Mouse (Mus musculus): ENCODE results near the gene Prune1. TPM values are rescaled to one million over a fixed set of nuclear protein-coding genes. Genes with fewer than 3 reads are reported as not detected.
A peak's percentile ranks its signal among the peaks of the same experiment; 100 is the strongest.

Prune1 gene
- polyA plus RNA-seq, 1 experiment = 22.2 TPM

DNA sequence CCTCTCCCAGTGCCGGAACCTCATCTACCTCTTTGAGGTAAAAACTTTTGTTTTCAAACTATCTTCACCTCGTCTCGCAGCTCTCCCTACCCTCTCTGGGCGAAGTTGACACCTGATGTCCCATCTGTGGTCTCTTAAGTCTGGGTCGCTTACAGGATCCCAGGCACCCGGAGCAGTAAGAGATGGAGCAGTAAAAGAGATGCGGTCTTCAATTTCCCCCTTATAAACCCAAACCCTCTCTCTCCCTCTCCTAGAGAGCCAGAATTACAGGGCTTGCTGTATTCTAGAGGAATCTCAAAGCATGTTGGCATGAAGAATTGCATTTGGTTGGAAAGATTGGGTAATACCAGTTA lies 1.7 kb upstream of the Prune1 start:
- Histone ChIP-seq H3K27ac (ENCODE audit: insufficient read depth, low read length) (peak overlapping the region; percentile 97), H3K4me3 (ENCODE audit: insufficient read depth, low read length) (peak overlapping the region; percentile 75)

DNA sequence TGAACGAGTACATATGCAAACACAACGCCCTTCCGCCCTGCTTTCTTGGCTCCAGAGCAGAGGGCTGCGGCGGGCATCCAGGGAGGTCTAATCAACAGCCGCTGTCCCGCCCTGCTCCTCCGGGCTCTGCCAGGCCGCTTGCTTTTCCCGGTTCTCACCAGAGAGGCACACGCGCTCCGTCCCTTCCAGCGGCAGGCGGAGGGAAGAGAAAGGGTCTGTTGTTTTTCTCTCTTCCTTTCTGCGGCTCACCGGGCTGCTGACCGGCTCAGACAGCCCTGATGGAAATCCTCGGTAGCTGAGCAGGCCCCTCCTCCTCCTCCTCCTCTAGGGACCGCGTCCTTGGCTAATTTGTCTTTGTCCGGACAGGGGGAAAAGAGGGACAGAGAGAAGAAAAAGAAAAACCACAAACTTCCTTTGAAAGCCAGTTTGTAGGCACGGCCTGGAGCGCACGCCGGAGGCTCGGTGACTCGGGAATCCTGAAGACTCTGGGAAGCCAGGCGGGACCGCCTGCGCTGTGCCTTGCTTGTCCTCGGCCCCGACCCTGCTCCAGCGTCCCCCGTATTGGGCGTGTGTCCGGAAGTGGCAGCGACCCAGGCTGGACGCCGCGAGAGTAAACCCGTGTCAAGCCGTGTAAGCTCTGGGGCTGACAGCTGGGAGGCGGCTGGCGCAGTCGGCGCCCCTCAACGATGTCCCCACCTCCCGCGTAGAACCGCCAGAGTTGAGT lies 1.2 kb upstream of the Prune1 start:
- Histone ChIP-seq H3K4me1 (ENCODE audit: control insufficient read depth, insufficient read depth, low read length) (no peaks in the 10 kb centered on the region), H3K27ac (ENCODE audit: insufficient read depth, low read length) (peak overlapping the region; percentile 97), H3K4me3 (ENCODE audit: insufficient read depth, low read length) (peak overlapping the region; percentile 75)
- peak; percentile 74 for TF ChIP-seq POLR2A (IDR thresholded peaks at IDR 0.05; ENCODE audit: low read depth, low read length)
- peak; percentile 11; the same call in 1 of the 2 replicates for TF ChIP-seq CTCF (IDR thresholded peaks at IDR 0.05; ENCODE audit: borderline replicate concordance, insufficient read depth, low read length)

More for the DNA sequence above, 1.7 kb upstream of the Prune1 start:
- H3K4me1 ChIP-seq (ENCODE audit: control insufficient read depth, insufficient read depth, low read length) = no peaks in the 10 kb centered on the region
- TF ChIP-seq CTCF (IDR thresholded peaks at IDR 0.05; ENCODE audit: borderline replicate concordance, insufficient read depth, low read length) = no peak
- TF ChIP-seq POLR2A (IDR thresholded peaks at IDR 0.05; ENCODE audit: low read depth, low read length) = no peak

DNA sequence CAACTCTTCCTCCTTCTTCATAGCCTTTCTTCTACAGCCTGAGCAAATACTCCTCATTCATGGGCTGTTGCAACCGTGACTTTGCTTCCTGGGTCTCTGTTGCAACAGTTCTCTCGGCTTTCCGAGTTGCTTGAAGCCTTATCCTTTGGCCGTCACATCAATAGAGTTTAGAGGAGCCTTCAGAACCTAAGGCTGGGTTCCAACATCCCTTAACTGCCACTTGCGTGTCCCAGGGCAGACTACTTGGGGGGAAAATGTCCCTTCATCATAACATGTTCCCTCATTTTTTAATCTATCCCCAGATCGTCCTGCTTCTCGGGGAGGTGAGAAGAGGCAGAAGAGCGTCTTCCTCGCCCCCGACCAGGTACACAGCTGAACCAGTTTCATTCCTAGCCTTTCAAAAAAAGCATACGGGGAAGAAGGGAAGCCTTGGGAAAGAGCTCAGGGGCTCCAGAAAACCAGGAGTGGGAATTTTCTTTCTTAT lies 547 bp upstream of the Prune1 start:
- peak overlapping the region; percentile 75 for H3K4me3 ChIP-seq (ENCODE audit: insufficient read depth, low read length)
- TF ChIP-seq CTCF (IDR thresholded peaks at IDR 0.05; ENCODE audit: borderline replicate concordance, insufficient read depth, low read length) (no peak), POLR2A (IDR thresholded peaks at IDR 0.05; ENCODE audit: low read depth, low read length) (no peak)
- no peaks in the 10 kb centered on the region; the same call in 1 of the 2 replicates for H3K4me1 ChIP-seq (ENCODE audit: control insufficient read depth, insufficient read depth, low read length)
- peak overlapping the region; percentile 97 for H3K27ac ChIP-seq (ENCODE audit: insufficient read depth, low read length)

DNA sequence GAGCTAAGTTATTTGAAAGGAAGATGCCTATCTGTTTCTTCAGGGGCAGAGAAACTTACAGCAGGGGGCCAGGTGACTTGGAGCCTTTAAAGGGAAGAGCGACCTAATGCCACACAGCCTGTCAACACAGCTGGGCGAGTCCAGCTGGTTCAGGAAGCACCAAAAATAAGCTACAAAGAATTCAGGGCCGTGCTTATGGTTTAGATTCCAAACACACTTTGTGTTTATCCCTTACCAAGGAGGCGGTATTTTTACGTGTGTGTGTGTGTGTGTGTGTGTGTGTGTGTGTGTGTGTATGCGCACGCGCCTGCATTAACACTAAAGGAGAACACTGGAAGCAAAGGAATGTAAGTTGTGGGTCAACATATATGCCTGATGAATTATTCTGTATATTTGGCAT lies 1.1 kb downstream of the Prune1 start:
- peak overlapping the region; percentile 96 for H3K4me3 ChIP-seq (ENCODE audit: insufficient read depth, low read length)
- H3K4me1 ChIP-seq (ENCODE audit: control insufficient read depth, insufficient read depth, low read length) = no peaks in the 10 kb centered on the region; the same call in 1 of the 2 replicates
- TF ChIP-seq CTCF (IDR thresholded peaks at IDR 0.05; ENCODE audit: borderline replicate concordance, insufficient read depth, low read length) (no peak), POLR2A (IDR thresholded peaks at IDR 0.05; ENCODE audit: low read depth, low read length) (0 out of 2 replicates have a peak, but pooled peaks have one; percentile 20)
- H3K27ac ChIP-seq (ENCODE audit: insufficient read depth, low read length) = peak overlapping the region; percentile 49

DNA sequence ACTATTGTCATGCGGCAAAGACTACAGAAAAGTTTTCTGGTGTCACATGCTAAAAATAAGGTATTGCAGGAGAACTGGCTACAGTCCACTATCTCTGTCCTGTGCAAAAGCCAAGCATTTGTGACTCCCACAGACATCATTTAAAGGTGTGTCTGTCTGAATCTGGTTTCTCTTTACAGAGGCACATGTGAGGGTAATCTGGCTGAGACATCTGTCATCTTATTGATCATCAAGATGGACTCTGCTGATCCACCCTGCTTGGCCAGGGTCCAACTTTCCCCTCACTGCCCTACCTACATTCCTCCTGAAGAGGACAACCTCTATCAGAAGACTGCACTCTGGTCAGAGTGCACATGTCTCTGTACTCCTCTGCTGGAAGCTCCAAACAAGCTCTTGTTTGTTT lies 4.7 kb downstream of the Prune1 start:
- no peak for TF ChIP-seq POLR2A (IDR thresholded peaks at IDR 0.05; ENCODE audit: low read depth, low read length)
- no peak for TF ChIP-seq CTCF (IDR thresholded peaks at IDR 0.05; ENCODE audit: borderline replicate concordance, insufficient read depth, low read length)
- no peak overlapping the region for H3K27ac ChIP-seq (ENCODE audit: insufficient read depth, low read length)
- no peak overlapping the region for H3K4me3 ChIP-seq (ENCODE audit: insufficient read depth, low read length)
- H3K4me1 ChIP-seq (ENCODE audit: control insufficient read depth, insufficient read depth, low read length) = no peaks in the 10 kb centered on the region; the same call in 1 of the 2 replicates

DNA sequence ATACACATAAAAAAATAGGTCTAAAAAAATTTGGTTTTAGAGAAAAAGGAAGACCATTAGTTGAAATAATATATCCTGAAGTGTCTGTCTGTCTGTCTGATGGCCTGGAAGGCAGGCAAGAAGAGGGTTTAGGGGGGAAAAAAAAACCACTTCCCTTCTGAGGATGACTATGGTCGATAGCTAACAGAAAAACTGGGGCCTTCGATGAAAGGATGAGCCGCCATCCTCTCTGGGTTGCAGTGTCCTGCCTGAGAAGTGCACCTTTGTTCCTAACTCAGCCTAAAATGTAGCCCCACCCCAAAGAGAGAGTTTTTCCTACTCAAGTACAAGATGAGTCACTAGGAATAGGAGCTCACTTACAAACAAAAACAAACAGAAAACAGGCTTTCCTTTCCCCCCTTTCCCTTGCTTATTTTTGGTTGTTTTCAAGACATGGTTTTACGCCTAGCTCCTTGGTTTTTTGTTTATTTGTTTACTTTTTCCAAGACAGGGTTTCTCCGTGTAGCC lies 5.4 kb downstream of the Prune1 start:
- H3K4me3 ChIP-seq (ENCODE audit: insufficient read depth, low read length) = no peak overlapping the region
- H3K27ac ChIP-seq (ENCODE audit: insufficient read depth, low read length) = no peak overlapping the region
- TF ChIP-seq CTCF (IDR thresholded peaks at IDR 0.05; ENCODE audit: borderline replicate concordance, insufficient read depth, low read length) (no peak), POLR2A (IDR thresholded peaks at IDR 0.05; ENCODE audit: low read depth, low read length) (no peak)
- no peaks in the 10 kb centered on the region; the same call in 1 of the 2 replicates for H3K4me1 ChIP-seq (ENCODE audit: control insufficient read depth, insufficient read depth, low read length)

DNA sequence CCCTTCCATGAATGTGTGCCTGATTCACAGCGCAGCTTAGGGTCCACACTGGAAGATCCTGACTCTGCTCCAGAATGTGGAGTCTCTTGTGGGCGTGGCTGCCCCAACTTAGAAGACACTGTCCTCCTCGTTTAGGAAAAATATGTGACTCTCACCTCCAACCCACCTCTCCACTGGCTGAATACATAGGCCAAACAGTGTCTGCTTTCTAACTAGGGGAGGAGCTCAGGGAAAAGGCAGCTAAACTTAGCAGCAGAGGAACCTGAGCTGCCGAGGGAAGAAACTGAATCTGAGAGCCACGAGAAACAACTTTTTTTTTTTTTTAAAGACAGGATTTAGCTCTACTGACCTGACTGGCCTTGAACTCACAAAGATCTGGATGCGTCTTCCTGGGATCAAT lies 6.7 kb downstream of the Prune1 start:
- no peak overlapping the region for H3K4me3 ChIP-seq (ENCODE audit: insufficient read depth, low read length)
- H3K27ac ChIP-seq (ENCODE audit: insufficient read depth, low read length) = no peak overlapping the region
- H3K4me1 ChIP-seq (ENCODE audit: control insufficient read depth, insufficient read depth, low read length) = no peaks in the 10 kb centered on the region; the same call in 1 of the 2 replicates
- TF ChIP-seq CTCF (IDR thresholded peaks at IDR 0.05; ENCODE audit: borderline replicate concordance, insufficient read depth, low read length) = no peak

DNA sequence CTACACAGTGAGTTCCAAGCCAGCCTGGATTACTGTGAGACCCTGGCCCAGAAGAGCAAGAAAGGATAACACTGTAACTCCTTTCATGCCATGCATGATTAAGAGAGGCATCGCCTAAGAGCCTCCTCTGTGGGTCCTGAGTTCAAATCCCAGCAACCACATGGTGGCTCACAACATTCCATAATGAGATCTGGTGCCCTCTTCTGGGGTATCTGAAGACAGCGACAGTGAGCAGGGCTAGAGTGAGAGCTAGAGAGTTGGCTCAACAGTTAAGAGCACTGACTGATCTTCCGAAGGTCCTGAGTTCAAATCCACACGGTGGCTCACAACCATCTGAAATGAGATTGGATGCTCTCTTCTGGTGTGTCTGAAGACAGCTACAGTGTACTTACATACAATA lies 7.4 kb downstream of the Prune1 start:
- Histone ChIP-seq H3K4me3 (ENCODE audit: insufficient read depth, low read length) (no peak overlapping the region), H3K27ac (ENCODE audit: insufficient read depth, low read length) (no peak overlapping the region), H3K4me1 (ENCODE audit: control insufficient read depth, insufficient read depth, low read length) (no peaks in the 10 kb centered on the region; the same call in 1 of the 2 replicates)
- TF ChIP-seq CTCF (IDR thresholded peaks at IDR 0.05; ENCODE audit: borderline replicate concordance, insufficient read depth, low read length) (no peak), POLR2A (IDR thresholded peaks at IDR 0.05; ENCODE audit: low read depth, low read length) (no peak)

DNA sequence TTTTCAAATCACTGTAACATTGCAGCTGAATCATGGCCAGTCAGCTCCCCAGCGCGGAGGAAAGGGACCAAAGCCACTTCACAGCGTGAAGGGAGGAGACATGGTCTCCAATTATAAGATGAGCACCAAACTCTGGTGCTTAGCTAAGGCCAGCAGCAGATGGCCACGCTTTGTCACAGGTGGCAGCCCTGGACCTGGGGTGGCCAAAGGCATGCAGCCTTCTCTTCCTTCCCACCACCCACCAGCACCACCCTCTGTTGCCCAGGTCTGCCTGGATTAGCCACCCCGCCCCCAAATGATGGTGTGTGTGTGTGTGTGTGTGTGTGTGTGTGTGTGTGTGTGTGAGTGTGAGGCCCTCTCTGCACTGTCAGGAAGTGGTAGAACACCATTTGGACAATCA lies 8.4 kb downstream of the Prune1 start:
- Histone ChIP-seq H3K4me3 (ENCODE audit: insufficient read depth, low read length) (no peak overlapping the region), H3K27ac (ENCODE audit: insufficient read depth, low read length) (no peak overlapping the region), H3K4me1 (ENCODE audit: control insufficient read depth, insufficient read depth, low read length) (no peaks in the 10 kb centered on the region; the same call in 1 of the 2 replicates)
- TF ChIP-seq CTCF (IDR thresholded peaks at IDR 0.05; ENCODE audit: borderline replicate concordance, insufficient read depth, low read length) (no peak), POLR2A (IDR thresholded peaks at IDR 0.05; ENCODE audit: low read depth, low read length) (no peak)

DNA sequence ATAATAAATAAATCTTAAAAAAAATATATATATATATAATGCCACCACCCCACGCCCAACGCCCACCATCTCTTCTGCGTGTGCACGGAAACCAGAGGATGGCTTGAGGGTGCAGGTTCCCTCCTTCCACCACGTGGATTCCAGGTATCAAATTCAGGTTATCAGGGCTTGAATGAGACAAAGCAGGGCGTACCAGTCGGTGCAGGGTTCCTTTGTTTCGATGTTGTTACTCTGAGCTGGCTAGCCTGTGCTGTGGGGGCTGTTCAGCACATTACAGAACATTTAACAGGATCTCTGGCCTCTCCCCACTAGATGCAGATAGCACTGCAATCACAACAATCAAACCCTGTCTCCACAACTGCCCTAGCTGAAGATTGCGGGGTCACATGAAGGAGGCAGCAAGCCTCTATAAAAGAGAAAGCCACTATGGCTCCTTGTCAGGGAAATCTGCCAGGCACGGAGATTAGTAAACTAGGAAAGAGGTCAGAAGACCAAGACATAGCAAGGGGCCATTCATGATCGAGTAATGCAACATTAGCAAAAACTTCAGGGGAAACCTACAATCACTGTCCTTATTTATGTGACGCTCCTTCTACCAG lies 11.0 kb downstream of the Prune1 start:
- TF ChIP-seq POLR2A (IDR thresholded peaks at IDR 0.05; ENCODE audit: low read depth, low read length) = no peak
- TF ChIP-seq CTCF (IDR thresholded peaks at IDR 0.05; ENCODE audit: borderline replicate concordance, insufficient read depth, low read length) = no peak
- no peak overlapping the region for H3K4me3 ChIP-seq (ENCODE audit: insufficient read depth, low read length)
- H3K4me1 ChIP-seq (ENCODE audit: control insufficient read depth, insufficient read depth, low read length) = no peaks in the 10 kb centered on the region
- no peak overlapping the region for H3K27ac ChIP-seq (ENCODE audit: insufficient read depth, low read length)
